Mouse (Mus musculus) spleen, adult 12 weeks (tissue): Measurements from ENCODE around the gene Tbrg1.

Experiments
- DNase-seq: peaks from one replicate; pipeline ENCODE4 v3.0.0; 2022; ENCODE audit warnings: low spot score

Gene Tbrg1

DNA sequence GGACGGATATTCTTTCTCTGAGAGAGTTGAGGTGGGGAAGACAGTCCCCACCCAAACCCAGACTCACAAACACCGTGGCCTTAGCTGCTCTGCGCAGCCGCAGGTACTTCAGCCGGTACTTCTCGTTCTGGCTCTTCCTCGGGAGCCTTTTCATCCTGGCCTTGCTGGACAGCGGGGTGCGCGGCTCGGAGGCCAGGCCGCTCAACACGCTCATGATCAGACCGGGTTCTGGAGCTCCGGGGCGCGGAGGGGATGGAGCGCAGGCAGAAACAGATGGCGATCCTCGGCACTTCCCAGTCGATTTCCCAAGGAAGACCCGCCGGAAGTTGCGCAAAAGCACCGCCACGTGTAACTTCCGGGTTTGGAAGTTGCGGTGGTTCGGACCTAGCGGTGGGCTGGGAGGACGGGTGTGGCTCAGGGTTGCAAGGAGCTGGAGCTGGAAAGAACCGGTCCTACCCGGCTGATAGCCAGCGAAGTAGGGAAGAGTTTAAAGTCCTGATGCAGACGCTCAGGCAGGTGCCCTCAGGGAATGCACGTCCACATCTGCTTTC lies at the start of gene Tbrg1:
Gene Tbrg1 (minus strand): TSS at position 382 of the 551 bp plus-strand sequence.
- DNase-seq, result peak; percentile 58

DNA sequence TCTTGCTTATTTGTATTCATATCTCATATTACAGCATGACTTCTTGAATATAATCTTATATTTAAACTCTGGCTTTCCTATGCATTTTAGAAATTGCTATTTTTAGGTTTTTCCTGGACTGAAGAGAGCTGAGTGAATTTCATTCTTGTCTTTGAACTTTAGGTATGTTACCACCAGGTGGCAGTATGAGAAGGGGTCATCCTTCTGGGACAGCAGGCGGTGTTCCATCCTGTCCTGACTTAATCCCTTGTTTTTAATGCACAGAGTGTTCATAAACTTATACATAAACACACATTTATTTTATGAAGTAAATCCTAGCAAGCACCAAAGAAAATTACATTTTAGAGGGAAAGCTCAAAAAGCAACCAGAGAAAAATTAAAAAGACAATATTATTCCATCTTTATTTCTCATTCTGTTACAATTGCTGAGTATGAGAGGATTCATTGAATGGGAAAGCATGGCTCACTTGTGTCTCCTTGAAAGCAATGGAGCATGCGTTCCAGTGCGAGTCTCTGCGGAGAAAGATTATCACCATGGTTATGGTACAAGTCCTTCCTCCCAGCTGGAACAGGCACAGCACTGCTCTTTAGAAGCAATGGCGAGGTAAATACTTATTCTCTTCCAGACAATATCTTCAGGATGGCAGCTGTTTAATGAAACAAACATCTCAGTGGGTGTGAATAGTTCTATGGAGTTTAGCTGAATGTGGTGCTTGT lies 33.0 kb upstream of the Tbrg1 start:
- no peak for DNase-seq

DNA sequence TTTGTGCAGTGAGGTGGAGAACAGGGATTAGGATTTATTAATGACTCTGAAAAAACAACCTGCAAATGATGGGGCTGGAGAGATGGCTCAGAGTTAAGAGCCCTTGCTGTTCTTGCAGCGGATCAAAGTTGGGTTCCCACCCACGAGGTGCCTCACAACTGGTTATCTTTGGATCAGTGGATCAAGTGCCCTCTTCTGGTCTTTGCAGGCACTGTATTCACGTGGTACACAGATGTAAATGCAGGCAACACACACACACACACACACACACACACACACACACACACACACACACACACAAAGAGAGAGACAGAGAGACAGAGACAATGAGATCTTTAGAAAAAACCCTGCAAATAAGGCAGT lies 30.8 kb upstream of the Tbrg1 start:
- no peak for DNase-seq

DNA sequence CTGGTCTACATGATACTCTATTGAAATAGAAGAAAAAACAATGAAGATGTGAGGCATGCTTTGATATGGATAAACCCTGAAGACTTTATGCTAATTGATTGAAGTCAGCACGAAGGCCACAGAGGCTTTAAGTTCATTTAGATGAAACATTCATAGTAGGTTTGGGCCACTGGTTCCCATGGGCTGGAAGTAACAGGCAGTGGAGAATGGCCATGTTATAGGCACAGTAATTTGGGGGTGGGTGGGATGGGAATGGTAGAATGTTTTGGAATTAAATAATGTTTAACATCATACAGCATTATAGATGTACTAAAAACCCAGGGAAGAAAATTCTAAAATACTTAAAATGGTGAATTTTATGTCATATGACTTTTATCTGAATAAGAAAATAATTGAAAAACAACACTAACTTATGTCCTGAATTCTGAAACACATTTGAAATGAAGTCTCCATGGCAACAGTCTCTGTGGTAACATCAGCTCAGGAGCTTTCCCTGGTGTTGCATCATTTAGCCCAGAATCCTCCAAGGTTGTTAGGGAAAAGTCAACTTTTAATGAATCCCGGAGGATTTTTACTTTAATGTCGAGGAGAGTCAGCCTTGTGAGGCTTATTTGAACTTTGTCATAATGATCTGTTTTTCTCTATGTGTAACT lies 30.3 kb upstream of the Tbrg1 start:
- no peak for DNase-seq

- DNase-seq, result no peak
These were observed 24.0 kb upstream of the Tbrg1 start for GRCm38 (mm10) chr9:37681123-37681522.

DNA sequence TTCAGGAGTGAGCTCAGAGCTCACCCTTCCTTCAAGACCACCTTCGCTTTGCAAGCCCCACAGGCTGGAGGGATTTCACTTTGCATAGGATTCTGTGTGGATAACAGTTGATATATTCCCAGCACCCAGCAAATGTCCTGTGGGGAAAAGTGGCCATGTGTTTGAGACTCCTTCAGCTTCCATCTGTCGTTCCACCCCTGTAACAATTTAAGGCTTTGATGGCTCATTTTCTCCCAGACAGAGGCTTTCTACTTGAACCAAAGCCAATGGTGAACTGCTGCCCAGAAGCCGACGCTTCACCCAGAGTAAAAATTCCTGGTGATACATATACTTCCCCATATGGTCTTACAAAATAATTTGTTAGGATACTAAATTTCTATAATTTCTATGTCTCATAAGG lies 18.2 kb upstream of the Tbrg1 start:
- DNase-seq, result no peak

DNA sequence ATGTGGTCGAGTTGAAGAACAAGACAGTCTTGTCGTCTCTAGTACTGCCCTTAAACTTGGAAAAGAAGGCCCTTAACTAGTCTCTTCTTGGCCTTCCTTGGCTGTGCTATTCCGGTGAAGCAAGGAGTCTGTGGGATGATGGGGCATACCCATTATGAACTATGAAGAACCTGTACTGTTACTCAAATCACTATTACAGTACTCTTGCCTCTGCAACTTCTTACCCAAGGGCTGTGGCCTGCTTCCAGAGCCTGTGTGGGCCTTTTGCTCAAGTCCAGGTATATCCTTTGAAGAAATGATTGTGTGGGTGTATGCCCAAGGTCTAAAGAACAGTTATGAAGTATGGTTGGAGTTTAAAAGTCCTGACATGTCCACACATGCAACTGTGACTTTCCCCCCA lies 13.1 kb upstream of the Tbrg1 start:
- no peak for DNase-seq

DNA sequence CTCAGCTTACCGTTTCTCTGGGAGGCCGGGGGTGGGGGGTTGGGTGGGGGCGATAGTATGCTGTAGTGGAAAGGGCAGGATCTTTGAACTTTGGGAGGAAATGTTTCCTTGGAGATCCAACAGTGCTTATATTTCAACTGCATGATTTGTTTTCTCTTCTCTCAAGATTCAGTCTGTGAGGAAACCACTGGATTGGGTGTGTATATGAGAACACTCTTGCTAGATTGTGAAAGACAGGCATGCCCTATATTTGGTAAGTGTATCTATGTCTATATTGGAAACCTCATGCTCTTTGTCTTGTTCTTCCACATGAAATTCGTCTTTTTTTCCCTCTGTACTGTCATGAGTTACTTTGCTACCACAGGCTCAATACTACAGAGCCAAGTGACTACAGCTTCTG lies 12.6 kb upstream of the Tbrg1 start:
- DNase-seq, result no peak

- DNase-seq, result no peak
These were observed 12.0 kb upstream of the Tbrg1 start, which contains the start of gene Panx3 for GRCm38 (mm10) chr9:37669115-37669514. Panx3 (minus strand) TSS chr9:37669235.

DNA sequence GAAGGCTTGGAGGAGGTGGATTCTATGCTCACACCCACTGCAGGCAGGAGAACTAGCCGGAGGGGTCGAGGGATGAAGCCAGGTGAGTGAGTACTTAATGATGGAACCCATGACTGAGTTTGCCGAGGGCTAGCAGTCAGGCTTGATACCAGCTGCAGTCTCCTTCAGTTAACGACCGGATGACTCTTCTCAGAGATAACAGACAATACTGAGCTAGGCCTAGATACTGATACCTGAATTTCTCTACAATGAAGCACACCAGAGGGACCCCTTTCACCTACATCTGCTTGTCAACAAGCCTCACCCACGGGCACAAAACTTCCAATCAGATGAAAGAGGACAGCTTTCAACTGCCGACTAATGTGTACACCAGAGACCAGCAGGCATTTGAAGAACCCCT lies 8.9 kb upstream of the Tbrg1 start:
- DNase-seq, result no peak

DNA sequence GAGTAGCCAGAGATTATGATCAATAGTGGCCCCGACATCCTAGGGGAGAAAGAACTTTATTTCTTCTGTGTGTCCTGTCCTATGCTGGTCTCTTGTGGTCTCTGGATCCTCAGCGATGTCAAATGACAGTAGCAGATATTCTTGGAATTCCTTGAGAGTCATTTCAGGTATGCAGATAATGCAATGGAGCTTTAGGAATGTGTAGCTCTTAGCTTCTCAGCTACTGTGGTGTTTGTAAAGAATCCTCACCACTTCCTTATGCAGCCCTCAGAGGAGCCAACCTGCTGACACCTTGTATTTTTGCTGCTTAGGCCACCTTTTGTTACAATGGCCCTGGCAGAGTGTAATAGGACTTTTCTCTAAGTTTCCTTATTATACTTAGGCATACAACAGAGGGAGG lies 7.5 kb upstream of the Tbrg1 start:
- DNase-seq, result no peak

- no peak for DNase-seq
These were observed 6.1 kb upstream of the Tbrg1 start for GRCm38 (mm10) chr9:37663210-37663609.

DNA sequence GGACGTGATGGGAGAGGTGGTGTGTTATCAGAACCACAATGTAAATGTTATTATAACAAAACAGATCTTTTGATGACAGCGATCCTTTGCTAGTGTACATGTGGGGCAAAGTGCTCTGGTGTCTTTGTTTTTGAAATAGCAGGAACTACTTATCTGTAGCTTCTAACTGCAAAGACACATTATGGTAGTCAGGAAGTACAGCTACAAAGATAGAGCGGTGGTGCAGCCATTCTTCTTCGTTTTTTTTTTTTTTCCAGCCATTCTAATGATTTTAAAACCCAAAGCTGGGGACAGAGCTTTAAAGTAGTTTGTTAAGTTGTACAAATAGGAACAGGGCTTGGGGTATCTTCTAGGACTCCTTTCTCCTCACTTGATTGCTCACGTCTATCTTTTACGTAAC lies 2.3 kb upstream of the Tbrg1 start:
- DNase-seq, result no peak

- DNase-seq, result peak; percentile 22
These were observed 652 bp downstream of the Tbrg1 start for GRCm38 (mm10) chr9:37656439-37656881.

DNA sequence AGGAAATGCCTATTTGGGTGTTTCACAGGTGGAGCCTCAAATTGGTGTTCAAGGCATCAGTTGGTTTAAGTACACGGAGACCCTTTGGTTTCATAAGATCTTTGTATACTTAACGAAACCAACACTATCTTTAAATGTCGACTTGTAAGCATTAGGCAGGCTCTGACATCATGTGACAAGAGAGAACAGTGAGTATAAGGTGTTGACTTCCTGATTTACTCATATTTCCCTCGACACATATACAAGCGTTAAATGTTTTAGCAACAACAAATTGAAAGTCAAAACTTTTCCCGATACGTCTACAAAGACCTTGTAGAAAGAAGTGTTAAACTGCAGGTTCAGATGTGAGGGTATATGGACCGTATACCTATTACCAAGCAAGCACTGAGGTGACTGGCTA lies 1.2 kb downstream of the Tbrg1 start:
- DNase-seq, result no peak

DNA sequence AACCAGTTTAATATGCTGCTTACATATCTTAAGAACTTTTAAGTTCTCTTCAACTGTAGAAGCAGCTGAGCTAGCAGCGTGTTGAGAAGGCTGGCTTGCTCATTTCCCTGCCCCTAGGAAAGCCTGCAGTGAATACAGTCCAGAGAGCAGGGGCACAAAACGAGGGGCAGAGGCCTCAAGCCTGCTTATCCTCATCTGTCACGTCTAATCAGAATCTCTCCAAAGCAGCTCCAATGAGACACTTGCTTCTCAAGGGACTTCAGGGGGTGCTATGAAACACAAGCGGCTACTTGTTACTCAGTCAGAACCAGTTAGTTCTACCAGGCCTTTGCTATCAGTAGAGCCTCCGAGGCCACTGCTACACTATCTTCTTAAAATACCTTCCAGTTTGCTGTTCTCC lies 3.3 kb downstream of the Tbrg1 start:
- no peak for DNase-seq

DNA sequence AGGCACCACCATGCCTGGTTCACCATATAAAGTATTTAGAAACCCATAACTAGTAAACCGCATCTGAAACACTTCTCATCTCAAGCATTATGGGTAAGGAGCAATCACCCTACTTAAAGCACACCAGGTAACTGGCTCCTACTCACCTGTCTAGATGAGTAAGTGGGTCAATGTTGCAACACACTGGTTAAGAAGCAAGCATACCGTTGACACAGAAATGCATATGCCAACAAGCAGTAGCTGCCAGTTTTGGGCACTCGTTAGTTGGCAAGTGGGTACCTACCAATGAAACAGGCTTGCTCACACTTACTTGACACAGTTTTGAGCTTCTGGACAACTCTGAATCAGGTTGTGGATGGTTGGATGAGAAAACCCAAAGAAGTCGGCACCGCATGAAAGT lies 6.5 kb downstream of the Tbrg1 start:
- no peak for DNase-seq

- DNase-seq, result no peak
These were observed 10.9 kb downstream of the Tbrg1 start for GRCm38 (mm10) chr9:37646246-37646645.

DNA sequence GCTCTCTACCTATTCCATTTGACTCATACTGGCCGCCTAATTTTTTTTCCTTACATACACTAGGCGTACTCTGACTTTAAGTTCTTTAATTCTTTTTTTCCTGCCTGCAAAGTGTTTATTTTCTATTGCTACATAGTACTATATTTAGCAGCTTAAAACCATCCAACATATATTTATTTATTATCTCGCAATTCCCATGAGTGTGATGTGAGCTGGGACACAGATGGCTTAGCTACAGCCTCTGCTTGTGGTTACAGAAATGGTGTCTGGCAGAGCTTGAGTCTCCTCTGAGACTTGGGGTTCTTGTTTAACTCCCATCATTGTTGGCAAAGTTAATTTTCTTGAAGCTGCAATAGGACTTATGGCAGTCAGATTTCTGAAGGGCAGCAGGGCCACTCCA lies 18.4 kb downstream of the Tbrg1 start:
- no peak for DNase-seq

DNA sequence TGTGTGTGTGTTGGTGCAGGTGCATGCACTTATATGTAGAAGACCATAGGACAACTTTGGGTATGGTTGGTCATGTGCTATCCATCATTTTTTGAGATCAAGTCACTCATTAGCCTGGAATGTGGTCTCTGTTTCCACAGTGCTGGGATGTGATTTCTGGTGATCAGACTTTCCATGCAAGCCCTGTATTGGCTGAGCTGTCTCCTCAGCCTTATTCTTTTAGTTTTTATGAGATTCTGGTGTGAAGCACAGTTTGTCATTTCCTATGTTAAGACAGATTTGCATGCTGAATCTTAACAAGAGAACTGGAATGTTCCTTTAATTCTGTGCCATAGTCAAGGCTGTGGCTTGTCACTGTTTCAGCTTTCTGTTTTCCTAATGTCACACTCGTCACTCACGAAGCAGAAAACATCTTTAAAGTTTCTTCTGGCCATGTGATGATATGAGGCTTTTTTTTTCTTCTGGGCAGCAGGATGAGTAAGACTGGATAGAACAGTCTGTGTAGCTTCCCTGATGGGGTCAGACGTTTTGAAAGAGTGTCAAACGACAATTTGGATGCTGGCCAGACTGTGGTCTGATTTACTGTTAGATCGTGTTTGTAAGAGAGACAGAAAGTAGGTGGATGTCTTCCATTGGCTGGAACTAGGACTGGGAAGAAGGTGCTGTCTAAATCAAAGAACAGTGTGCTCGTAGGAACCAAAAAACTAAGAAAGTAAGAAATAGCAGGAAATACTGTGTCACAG lies 20.1 kb downstream of the Tbrg1 start:
- no peak for DNase-seq

- DNase-seq, result peak; percentile 17
These were observed 20.8 kb downstream of the Tbrg1 start for GRCm38 (mm10) chr9:37636335-37636734.

- DNase-seq, result no peak
These were observed 22.8 kb downstream of the Tbrg1 start for GRCm38 (mm10) chr9:37634269-37634668.

- DNase-seq, result no peak
These were observed 24.8 kb downstream of the Tbrg1 start for GRCm38 (mm10) chr9:37632305-37632704.
